In the genomic region with DNA sequence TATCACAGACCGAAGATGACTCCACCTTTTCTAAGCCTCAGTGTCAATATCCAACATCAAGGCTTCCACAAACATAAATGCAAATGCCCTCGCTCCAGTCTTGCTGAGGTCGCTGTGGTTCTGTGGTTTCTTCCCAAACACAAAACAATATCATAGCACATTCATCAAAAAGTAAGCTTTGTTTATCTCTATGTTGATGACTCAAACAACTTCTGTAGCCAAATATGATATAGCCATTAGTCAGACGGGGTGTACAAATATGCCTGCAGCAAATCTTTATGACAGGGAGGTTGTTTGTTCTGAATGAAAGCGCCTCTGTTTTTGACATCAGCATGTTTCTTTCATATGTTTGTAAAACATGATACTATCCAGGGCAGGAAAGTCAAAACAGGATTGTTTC, we compare ENCODE assay signal across 12 mouse cellular contexts.
"Had no signal": no experiment of that assay in that cellular context is flagged by ENCODE, and none has a peak within 500 bp of the region (broad histone marks: within the 10 kb centered on the region; RNA-seq: fewer than 3 reads in every experiment).

No protein-coding gene starts in this region.

- H3K27me3 ChIP-seq: limb, embryonic 15.5 days; liver, embryonic 12.5 days; lung, embryonic 15.5 days; midbrain, embryonic 12.5 days had no signal

- H3K9me3 ChIP-seq: limb, embryonic 15.5 days; liver, embryonic 12.5 days; lung, embryonic 15.5 days; midbrain, embryonic 12.5 days had no signal

- H3K36me3 ChIP-seq: limb, embryonic 15.5 days; liver, embryonic 12.5 days; lung, embryonic 15.5 days; midbrain, embryonic 12.5 days had no signal

- H3K9ac ChIP-seq: limb, embryonic 15.5 days; liver, embryonic 12.5 days; lung, embryonic 15.5 days; midbrain, embryonic 12.5 days had no signal

- H3K4me3 ChIP-seq: limb, embryonic 15.5 days; liver, embryonic 12.5 days; lung, embryonic 15.5 days; midbrain, embryonic 12.5 days had no signal

- H3K4me2 ChIP-seq: limb, embryonic 15.5 days; liver, embryonic 12.5 days; lung, embryonic 15.5 days; midbrain, embryonic 12.5 days had no signal

- ATAC-seq: intestine, embryonic 16.5 days; liver, embryonic 12.5 days; midbrain, embryonic 16.5 days had no signal

- DNase-seq: kidney, adult 2 months; kidney, postnatal 36 days; layer of hippocampus, adult 9-11 months; layer of hippocampus, postnatal 36 days; lung, postnatal 14 days; thymus, postnatal 4 days had no signal

- H3K4me1 ChIP-seq: limb, embryonic 15.5 days; liver, embryonic 12.5 days; lung, embryonic 15.5 days; midbrain, embryonic 12.5 days had no signal

- H3K27ac ChIP-seq: limb, embryonic 15.5 days; liver, embryonic 12.5 days; lung, embryonic 15.5 days; midbrain, embryonic 12.5 days had no signal
